Mouse (Mus musculus) A20 (cell line): ENCODE results near the gene Pcbp2.

Experiments
- DNase-seq: peaks from one replicate; pipeline ENCODE4 v3.0.0-alpha.2; 2011; ENCODE audit warnings: low read depth, low spot score

The Pcbp2 gene

DNA sequence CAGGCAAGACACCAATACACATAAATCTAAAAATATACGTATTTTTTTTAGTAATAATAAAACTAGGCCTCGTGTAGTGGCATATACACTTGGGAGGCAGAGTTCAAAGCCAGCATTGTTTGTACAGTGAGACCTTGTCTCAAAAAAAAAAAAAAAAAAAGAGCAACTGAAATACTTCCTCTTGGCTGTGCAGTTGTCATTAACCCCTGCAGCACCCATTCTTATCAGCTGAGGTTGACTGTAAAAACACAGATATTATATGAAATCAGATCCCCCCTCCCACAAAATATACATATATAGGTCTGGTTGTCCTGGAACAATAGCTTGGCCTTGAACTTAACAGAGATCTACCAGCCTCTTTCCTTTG lies 36.1 kb downstream of the Pcbp2 start:
- DNase-seq, result no peak

- DNase-seq, result no peak
Measured at GRCm38 (mm10) chr15:102506864-102507263, 36.5 kb downstream of the Pcbp2 start.

GRCm38 (mm10) chr15:102507561-102507960 lies 37.2 kb downstream of the Pcbp2 start:
- no peak for DNase-seq

DNA sequence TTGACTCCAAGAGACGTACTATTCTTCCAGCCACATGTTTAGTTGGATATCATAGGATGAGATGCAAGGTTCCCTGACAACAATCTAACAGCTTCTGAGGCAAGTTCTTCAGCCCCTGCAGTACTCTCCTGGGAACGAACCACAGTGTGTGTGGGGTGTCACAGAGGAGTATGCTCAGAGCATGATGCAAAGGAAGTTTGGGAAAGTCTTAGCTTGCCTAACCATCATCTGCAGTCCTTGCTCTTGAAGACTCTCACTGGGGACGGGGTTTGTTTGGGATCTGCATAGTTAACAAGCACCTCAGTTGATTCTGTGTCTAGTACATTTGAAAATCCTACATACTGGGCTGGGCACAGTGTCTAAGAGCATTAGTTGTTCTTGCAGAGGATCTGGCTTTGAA lies 38.0 kb downstream of the Pcbp2 start:
- DNase-seq, result no peak

DNA sequence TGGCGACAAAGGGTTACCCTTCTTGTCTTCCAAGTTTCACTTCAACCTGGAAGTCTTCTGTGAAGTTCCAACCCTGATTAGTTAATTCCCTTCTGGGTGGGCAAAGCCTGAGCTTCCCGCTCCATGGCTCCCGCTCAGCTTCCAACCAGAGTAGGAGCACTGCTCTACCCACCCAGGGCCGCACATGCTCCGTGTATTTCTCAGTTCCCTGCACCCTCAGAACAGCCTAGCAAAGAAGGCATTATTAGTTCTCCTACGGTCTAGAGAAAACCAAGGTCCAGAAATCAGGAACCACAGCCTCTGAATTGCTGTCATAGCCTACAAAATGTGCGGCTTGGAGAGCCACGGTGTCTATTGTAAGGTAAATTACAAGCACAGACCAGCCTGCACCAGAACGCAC lies 39.8 kb downstream of the Pcbp2 start:
- DNase-seq, result no peak

DNA sequence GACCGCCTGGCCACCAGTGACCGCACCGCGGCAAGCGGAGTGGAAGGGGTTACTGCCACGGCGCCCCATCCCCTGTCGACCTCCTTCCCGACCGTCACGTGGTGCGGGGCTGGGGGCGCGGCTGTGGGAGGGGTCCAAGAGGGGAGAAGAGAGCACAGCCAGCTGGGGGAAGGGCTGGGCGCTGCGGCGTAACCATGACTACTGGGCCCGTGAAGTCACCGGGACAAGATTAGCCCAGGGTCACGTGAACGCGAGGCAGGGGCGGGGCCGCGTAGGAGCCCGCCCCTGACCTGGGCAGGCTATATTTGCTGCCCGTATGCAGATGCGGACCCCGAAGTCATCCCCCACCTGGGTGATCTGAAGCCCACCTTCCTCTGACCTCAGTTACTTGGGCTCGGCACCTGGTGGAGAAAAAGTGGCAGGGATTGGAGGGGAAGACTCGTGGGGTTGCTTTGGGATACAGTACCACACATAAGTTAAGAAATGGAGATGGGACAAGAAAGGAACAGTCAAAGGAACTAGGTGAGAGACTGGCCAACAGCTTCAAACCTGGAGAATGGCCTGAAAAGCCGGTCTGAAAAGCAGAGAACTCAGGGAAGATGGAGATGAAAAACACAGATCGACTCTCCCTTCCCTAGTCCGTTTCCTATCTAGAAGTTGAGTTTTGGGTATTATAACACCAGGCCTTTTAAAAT lies 40.4 kb downstream of the Pcbp2 start:
- DNase-seq, result peak; percentile 84

DNA sequence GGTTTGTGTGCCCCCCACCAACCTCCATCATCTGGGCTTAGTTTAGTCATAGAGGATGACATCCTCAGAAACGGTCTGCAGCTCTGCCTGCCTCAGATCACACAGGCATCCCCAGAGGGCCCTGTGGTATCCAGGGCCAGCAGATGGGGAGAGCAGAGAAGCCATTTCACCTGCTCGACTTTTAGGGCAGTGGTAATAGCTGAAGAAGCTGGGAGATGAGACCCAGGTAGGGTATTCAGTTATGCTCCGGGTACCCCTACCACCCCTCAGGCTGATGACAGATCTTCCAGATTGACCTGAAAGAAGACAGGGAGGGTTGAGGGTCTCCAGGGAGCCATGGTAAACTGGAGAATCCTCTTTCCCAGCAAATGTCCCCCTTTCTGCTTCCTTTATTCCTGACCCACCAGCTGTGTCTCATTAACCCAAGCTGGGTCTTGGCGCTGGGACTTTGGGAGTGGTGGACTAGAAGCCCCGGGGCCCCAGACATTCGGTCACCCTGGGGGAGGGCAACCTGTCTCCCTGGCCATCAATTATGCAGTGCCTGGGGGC lies 41.0 kb downstream of the Pcbp2 start:
- DNase-seq, result no peak

- DNase-seq, result no peak
Measured at GRCm38 (mm10) chr15:102512010-102512409, 41.7 kb downstream of the Pcbp2 start.

- no peak for DNase-seq
Measured at GRCm38 (mm10) chr15:102512471-102512870, 42.1 kb downstream of the Pcbp2 start.

GRCm38 (mm10) chr15:102513004-102513403 lies 42.7 kb downstream of the Pcbp2 start:
- DNase-seq, result peak; percentile 41

GRCm38 (mm10) chr15:102515261-102515660 lies 44.9 kb downstream of the Pcbp2 start:
- DNase-seq, result no peak

DNA sequence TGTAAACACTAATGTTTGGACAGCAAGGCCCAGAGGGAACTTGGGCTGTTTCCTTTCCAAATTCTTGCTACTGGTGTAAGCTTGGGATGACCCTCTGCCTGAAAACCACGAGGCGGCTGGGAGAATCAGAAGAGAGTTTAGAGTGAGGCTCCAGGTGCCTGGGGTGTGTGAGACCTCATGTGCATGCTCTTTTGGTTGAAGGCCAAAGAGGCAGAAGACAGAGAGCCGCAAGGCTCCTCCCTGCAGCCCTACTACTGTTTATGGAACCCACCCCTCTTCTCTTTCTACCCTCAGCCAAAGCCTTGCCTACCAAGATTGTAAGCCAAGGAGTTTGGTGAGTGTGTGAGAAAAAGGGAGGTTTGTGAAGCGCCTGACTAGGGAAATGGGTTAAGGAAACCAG lies 45.5 kb downstream of the Pcbp2 start:
- DNase-seq, result no peak

- DNase-seq, result peak; percentile 35
Measured at GRCm38 (mm10) chr15:102516293-102516692, 46.0 kb downstream of the Pcbp2 start.

DNA sequence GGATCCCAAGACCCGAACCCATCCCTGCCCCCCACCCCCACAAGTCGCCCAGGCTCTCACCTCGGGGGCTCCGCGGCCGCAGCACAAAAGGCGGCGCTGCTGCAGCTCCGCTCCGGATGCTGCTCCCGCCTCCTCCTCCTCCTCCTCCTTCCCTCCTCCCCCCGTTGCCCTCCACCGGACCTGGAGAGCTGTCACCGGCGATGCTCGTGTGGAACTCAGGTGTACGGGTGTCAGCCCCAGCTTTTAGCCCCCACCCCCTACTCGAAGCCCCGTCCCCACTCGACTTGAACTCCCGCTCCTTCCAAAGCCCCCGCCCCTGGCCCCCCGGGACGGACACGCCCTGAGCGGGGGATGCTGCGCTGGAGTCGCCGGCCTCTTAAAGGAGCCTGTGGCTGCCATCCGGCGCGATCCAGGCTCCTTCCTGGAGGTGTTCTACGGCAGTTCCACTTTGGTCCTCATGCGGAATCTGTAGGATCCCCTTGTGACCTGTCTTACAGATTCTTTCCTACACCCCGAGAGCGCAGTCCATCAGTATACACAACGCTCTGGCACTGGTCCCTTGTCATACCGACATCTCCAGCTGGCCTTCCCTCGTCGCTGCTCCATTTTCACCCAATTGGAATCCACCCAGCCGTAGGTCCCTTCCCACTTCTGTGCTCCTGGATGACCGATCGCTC lies 46.5 kb downstream of the Pcbp2 start, which contains the start of gene Map3k12:
Map3k12 (minus strand) TSS at position 337 of the 677 bp plus-strand sequence.
- DNase-seq, result peak; percentile 75

GRCm38 (mm10) chr15:102517631-102517975 lies 47.3 kb downstream of the Pcbp2 start:
- DNase-seq, result no peak

DNA sequence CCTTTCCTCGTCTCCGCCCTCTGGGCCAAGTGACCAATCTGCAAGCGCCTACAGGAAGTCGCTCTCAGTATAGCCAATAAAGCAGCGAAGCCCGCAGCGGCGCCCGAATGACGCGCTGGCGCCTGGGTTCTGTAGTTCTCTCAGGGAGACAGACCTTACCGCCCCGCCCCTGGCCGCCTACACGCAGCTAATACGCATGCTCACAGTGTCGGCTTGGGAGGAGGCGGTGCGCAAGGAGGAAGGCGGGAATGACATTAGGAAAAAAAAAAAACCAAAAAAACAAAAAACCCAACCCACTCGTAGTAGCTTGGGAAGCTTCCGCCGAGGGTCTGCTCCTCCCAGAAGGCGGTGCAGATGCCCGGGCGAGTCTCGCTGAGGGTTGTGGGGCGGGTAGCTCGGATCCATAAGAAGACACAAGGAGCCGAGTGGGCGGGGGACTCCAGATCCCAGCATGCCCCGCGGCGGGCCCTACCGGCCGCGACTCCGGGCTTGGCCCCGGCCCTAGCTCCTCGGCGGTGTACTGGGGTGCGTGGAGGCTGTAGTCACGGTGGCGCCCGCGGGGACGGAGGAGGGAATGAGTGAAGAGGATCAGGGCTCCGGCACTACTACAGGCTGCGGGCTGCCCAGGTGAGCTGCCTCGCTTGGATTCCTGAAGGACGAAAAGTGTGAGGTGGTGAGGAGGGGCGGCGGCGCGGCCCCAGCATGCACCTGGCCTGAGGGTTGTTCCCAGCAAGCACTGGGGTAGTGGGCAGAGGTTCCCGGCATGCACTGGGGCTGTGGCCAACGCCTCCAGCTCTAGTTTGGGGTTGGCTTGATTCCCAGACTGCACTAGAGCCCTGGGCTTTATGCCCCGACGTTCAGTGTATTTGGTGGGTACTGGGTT lies 47.9 kb downstream of the Pcbp2 start, which contains the start of gene Tarbp2:
Tarbp2 (plus strand) TSS at position 217 of the 883 bp plus-strand sequence.
- peak; percentile 100 for DNase-seq

DNA sequence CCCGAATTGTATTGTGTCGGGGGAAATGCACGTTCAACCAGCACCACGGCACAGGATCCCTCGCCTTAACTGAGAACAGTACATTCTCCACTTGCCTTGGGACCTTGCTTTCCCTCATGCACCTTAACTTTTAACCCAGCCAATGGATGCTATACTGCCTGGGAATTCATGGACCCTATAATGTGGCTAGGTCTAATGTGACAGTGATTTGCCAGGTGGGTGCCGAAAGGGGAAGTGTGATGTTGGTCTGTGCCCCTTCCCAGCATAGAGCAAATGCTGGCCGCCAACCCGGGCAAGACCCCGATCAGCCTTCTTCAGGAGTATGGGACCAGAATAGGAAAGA lies 48.5 kb downstream of the Pcbp2 start:
- no peak for DNase-seq

DNA sequence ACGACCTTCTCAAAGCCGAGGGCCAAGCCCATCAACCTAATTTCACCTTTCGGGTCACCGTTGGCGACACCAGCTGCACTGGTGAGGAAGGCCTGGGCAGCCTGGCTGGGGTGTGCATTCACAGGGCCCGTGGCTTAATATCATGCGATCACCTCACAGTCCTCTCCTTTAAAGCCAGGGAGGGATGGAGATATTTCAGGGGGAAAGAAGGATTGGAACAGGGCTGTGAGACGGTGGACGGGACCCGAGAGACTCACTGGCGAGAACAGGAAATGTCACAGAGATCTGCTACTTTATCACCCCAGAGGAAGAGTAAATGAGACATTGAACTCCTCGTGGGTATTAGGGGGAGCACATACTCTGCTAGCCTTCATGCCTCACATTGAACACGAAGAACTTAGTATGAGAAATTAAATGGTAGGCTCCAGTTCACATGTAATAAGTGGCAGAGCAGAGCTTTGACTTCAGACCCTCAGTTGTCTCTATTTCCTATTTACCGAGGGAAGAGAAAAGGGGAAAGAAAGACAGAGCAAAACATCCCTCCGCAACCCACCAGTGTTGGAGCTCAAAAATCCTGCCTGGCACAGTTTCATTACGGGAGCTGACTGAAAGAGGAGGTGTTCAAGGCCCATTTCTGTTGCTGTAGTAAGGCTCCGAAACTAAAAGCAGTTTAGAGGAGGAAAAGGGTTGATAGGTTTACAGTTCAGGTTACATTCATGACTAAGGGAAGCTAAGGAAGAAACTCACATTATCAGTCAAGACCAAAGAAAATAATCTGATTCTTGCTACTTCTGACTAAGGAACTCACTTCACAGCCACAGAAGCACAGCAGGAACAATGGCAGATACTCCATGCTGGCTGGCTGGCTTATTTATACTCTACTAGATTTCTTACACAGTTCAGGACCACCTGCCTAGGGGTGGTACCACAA lies 49.1 kb downstream of the Pcbp2 start:
- DNase-seq, result peak; percentile 57

DNA sequence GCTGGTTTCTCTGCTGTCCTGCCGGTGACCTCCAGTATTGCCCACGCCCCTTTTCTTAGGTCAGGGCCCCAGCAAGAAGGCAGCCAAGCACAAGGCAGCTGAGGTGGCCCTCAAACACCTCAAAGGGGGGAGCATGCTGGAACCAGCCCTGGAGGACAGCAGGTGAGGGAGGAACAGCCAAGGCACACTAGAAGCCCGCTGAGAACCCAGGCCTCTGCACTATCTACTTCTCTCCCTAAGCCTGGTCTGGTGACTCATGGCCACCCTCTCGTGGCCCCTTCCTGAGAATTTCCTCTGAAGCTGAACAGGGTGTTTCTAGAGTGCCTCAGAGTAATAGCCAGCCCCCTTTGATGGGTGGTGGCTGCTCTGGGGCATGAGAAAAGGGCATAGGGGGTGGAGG lies 50.1 kb downstream of the Pcbp2 start:
- DNase-seq, result no peak

- DNase-seq, result no peak
Measured at GRCm38 (mm10) chr15:102521480-102521879, 51.1 kb downstream of the Pcbp2 start.

GRCm38 (mm10) chr15:102524892-102525485 lies 54.6 kb downstream of the Pcbp2 start, which contains the start of gene Npff:
Gene Npff (minus strand): TSS chr15:102524942.
- peak; percentile 70 for DNase-seq
